Mouse (Mus musculus) brain, embryonic 14.5 days (tissue): ENCODE data around the gene Fam110c.

Experiments used
- CTCF ChIP-seq: fragments of 200-500 bp; IDR thresholded peaks from 2 replicates; pipeline ENCODE4 v1.5.1; 2012; ENCODE audit warnings: inconsistent platforms, mild to moderate bottlenecking, moderate library complexity, borderline replicate concordance; ENCODE audit not compliant: insufficient read depth, insufficient read length; ENCODE audit errors: extremely low read depth
- POLR2A ChIP-seq: fragments of 200-500 bp; IDR thresholded peaks from 2 replicates; pipeline ENCODE4 v1.6.1; 2012; ENCODE audit warnings: mild to moderate bottlenecking, inconsistent platforms, borderline replicate concordance; ENCODE audit not compliant: poor library complexity, insufficient read depth, insufficient read length, severe bottlenecking; ENCODE audit errors: extremely low read depth

- TF ChIP-seq CTCF (no peak), POLR2A (no peak)
Observed at GRCm38 (mm10) chr12:31092481-31092880, 18.8 kb downstream of the Fam110c start.
